Mouse (Mus musculus) intestine, embryonic 14.5 days (tissue): Measurements from ENCODE around the gene Nrros. TPM values are rescaled to one million over a fixed set of nuclear protein-coding genes. Genes with fewer than 3 reads are reported as not detected.
A peak's percentile ranks its signal among the peaks of the same experiment; 100 is the strongest.

Experiments used
- ATAC-seq: fragments of 200-750 bp; cut with Nextera tagmentation; replicated peaks from 2 replicates; pipeline ENCODE4 v1.8.0; 2017; ENCODE audit warnings: low read depth, moderate number of reproducible peaks, moderate TSS enrichment, moderate library complexity; ENCODE audit not compliant: low FRiP score, low TSS enrichment
- DNase-seq: peaks from one replicate; pipeline ENCODE4 v3.0.0-alpha.2; 2018; ENCODE audit warnings: low spot score
- H3K27ac ChIP-seq: fragments of 300-500 bp; sonication (generic); 2 replicates; pipeline ENCODE4 v1.5.1; 2014; ENCODE audit warnings: low read depth, mild to moderate bottlenecking, control low read depth
- H3K27me3 ChIP-seq: fragments of 300-500 bp; sonication (generic); replicated peaks from 2 replicates; pipeline ENCODE4 v1.6.1; 2014; ENCODE audit warnings: low read length, control low read depth; ENCODE audit not compliant: control insufficient read depth, insufficient read depth
- H3K36me3 ChIP-seq: fragments of 300-500 bp; sonication (generic); 2 replicates; pipeline ENCODE4 v1.6.1; 2014; ENCODE audit warnings: low read length, control low read depth; ENCODE audit not compliant: control insufficient read depth, insufficient read depth
- H3K4me1 ChIP-seq: fragments of 300-500 bp; sonication (generic); replicated peaks from 2 replicates; pipeline ENCODE4 v1.6.1; 2014; ENCODE audit warnings: low read length, control low read depth, mixed read lengths; ENCODE audit not compliant: control insufficient read depth, insufficient read depth
- H3K4me2 ChIP-seq: fragments of 300-500 bp; sonication (generic); 2 replicates; pipeline ENCODE4 v1.6.1; 2014; ENCODE audit warnings: low read length
- H3K4me3 ChIP-seq: fragments of 300-500 bp; sonication (generic); 2 replicates; pipeline ENCODE4 v1.5.1; 2014; ENCODE audit warnings: low read depth, low read length, control low read depth, mixed read lengths
- H3K9ac ChIP-seq: fragments of 300-500 bp; sonication (generic); 2 replicates; pipeline ENCODE4 v1.6.1; 2014; ENCODE audit warnings: mild to moderate bottlenecking, low read length
- H3K9me3 ChIP-seq: fragments of 300-500 bp; sonication (generic); 2 replicates; pipeline ENCODE4 v1.6.1; 2016; ENCODE audit warnings: low read length, control low read depth; ENCODE audit not compliant: control insufficient read depth
- WGBS: fragments of 180-500 bp; shearing (Covaris S2); extraction: QIAGEN DNeasy Blood & Tissue Kit; methylation state at CpG from one replicate; pipeline ENCODE4 v1.1.7; 2014; 5-methylcytosine and 5-hydroxymethylcytosine counted together
- polyA plus RNA-seq: library from polyadenylated mRNA; unstranded; fragments of >200 nt; fragmentation: Nextera tagmentation; extraction: Ambion mirVana; gene quantifications from 2 replicates; pipeline ENCODE4 v1.2.1, GENCODE M21; 2014

Gene Nrros
- polyA plus RNA-seq, 1 experiment from 2014 or later, result 15.7 TPM

DNA sequence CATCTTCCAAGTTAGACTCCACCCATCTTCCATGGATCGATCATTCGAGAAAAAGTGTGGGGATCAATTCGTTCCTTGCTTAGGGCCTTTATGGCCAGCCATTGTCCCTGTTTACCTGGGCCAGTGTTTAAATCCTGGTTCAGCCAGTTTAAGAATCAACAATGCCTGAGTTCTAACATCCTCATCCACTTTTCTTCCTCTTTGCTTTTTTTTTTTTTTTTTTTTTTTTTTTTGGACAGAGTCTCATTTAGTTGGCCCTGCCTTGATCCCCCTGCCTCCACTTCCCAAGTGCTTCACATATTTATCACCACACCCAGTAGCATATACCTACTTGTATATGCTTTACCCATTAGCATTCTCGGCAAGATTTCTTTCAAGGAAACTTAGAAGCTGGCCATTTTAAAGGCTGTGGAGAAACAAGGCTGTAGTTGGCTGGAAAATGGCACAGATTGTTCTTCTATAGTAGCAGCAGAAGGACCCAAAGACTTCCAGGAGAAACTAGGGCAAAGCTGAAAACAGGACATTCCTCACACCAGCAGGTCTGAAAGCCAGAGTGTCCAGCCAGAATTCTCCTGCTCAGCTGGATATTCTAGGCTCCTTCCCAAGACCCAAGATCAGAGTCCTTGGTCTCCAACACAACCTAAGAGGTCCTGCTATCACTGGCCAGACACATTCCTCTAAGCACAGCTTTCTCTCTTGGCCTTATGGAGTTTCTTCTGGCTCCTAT is 2.6 kb upstream of the Nrros start:
- 91% methylated on average over 4 of the region's 4 CpGs for WGBS
- Histone ChIP-seq H3K9ac (no peak overlapping the region), H3K4me1 (peaks cover 4% of the 10 kb centered on the region; the same call in 1 of the 2 replicates), H3K4me2 (no peak overlapping the region), H3K4me3 (no peak overlapping the region), H3K9me3 (no peaks in the 10 kb centered on the region), H3K27me3 (0 out of 2 replicates have a peak, but pooled peaks cover 3% of the 10 kb centered on the region), H3K27ac (no peak overlapping the region), H3K36me3 (no peaks in the 10 kb centered on the region)
- ATAC-seq (no peak), DNase-seq (no peak)

DNA sequence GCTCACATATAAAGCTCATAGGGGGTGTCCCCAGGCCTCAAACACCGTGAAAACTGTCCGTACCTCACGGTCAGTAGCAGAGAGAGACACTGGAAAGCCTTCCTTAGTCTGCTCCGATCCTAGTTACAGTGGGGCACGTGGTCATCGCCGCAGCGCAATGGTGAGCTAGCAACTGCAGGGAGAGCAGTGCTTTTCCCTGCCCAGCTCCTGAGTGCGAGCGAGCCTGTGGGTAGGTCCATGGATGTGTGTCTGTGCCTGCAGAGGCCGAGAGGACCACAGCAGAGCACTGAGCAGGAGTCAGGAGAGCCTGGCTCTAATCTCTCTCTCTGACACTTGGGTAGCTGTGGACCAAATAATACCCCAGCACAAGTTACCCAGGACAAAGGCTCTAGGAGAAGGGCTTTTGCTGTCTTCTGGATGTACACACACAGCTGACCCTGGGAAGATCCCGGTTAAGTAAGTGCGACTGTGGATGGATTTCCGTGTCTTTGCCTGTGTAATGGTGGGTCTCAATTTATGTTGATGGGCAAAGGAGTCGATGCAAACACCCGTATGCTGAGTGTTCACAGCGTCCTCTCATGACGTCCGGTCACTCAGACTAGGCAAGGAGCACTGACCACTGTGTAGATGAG is 882 bp downstream of the Nrros start:
- 68% methylated on average over 19 of the region's 19 CpGs for WGBS
- peak overlapping the region; percentile 31 for H3K4me3 ChIP-seq
- H3K4me1 ChIP-seq, result peaks cover 4% of the 10 kb centered on the region; the same call in 1 of the 2 replicates
- DNase-seq, result no peak
- H3K9ac ChIP-seq, result 0 out of 2 replicates have a peak overlapping the region, but pooled peaks have one; percentile 11
- no peak for ATAC-seq
- no peak overlapping the region for H3K27ac ChIP-seq
- H3K9me3 ChIP-seq, result no peaks in the 10 kb centered on the region
- H3K4me2 ChIP-seq, result peak overlapping the region; percentile 55
- H3K36me3 ChIP-seq, result no peaks in the 10 kb centered on the region
- H3K27me3 ChIP-seq, result 0 out of 2 replicates have a peak, but pooled peaks cover 3% of the 10 kb centered on the region

DNA sequence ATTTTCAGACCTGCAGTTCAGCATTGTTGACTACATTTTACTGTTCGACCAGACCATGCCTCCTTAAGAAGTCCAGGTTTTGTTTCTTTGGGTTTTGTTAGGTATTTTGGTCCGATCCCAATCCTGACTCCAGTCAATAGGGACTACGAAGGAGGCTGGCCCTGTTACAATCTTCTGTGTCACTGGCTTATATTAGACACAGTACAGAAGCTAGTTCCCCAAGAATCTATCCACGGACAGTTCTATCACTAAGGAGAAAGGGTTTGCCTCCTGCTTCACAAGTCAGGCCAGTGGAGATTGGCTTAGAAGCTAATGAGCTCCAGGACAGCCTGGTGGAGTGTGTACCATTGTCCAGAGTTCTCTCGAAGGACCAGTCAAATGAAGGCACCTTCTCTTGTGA is 1.5 kb downstream of the Nrros start:
- peaks cover 4% of the 10 kb centered on the region; the same call in 1 of the 2 replicates for H3K4me1 ChIP-seq
- no peak overlapping the region for H3K4me3 ChIP-seq
- WGBS, result 84% methylated on average over 5 of the region's 5 CpGs
- ATAC-seq (no peak), DNase-seq (no peak)
- H3K4me2 ChIP-seq, result peak overlapping the region; percentile 55; the same call in 1 of the 2 replicates
- 0 out of 2 replicates have a peak, but pooled peaks cover 3% of the 10 kb centered on the region for H3K27me3 ChIP-seq
- no peak overlapping the region for H3K9ac ChIP-seq
- H3K36me3 ChIP-seq, result no peaks in the 10 kb centered on the region
- H3K9me3 ChIP-seq, result no peaks in the 10 kb centered on the region
- no peak overlapping the region for H3K27ac ChIP-seq

DNA sequence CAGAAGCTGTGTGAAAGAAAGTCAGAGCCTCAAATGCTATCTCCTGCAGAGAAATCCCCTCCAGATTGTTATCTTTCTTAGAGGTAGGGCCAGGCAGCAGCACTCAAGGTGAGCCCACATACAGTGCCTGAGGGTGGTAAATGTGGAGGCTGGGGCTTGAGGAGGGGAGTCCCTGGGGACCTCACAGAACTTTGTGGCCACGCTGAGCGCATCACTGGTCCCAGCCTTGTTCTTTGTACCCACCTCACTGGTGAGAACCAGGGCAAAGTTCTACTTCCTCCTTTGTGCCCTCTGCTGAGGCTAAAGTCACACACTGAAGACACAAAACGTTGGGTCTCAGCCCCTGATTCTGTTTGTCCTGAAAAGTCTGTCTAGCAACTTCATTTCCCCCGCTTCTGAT is 2.0 kb downstream of the Nrros start:
- no peak overlapping the region for H3K9ac ChIP-seq
- ATAC-seq (no peak), DNase-seq (no peak)
- H3K4me3 ChIP-seq, result no peak overlapping the region
- 69% methylated on average over 4 of the region's 4 CpGs for WGBS
- H3K27me3 ChIP-seq, result 0 out of 2 replicates have a peak, but pooled peaks cover 3% of the 10 kb centered on the region
- no peak overlapping the region for H3K4me2 ChIP-seq
- H3K9me3 ChIP-seq, result no peaks in the 10 kb centered on the region
- H3K36me3 ChIP-seq, result no peaks in the 10 kb centered on the region
- H3K4me1 ChIP-seq, result peaks cover 4% of the 10 kb centered on the region; the same call in 1 of the 2 replicates
- H3K27ac ChIP-seq, result no peak overlapping the region

DNA sequence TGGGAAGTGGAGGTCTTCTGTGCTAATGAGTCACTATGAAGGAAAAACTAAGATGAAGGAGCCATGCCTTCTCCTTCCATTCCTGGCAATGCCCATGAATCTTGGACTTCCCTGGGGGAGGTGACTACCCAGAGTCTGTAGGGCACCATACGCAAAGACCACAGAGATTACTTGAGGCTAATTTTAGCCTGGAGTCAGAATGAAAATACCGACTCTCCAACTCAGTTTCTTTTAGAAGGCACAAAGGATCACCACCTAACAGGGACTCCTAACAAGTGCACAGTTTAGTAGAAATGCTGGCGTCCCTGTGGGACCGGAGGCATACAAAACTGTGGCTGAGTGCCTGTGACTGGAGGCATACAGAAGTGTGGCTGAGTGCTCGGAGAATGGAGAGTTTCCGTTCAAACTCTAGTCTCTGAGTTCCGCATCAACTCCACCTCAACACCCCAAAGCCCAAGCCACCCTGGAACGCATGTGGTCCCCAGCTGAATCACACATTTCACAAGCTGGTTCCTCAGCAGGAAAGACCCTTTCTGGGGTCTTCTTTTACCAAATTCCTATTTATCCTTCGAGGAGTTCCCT is 4.6 kb downstream of the Nrros start:
- no peak overlapping the region for H3K9ac ChIP-seq
- no peak for ATAC-seq
- H3K4me3 ChIP-seq, result no peak overlapping the region
- H3K9me3 ChIP-seq, result no peaks in the 10 kb centered on the region
- WGBS, result 90% methylated on average over 9 of the region's 9 CpGs
- no peak overlapping the region for H3K4me2 ChIP-seq
- DNase-seq, result no peak
- H3K27ac ChIP-seq, result no peak overlapping the region
- no peaks in the 10 kb centered on the region for H3K36me3 ChIP-seq
- peaks cover 4% of the 10 kb centered on the region; the same call in 1 of the 2 replicates for H3K4me1 ChIP-seq
- 0 out of 2 replicates have a peak, but pooled peaks cover 3% of the 10 kb centered on the region for H3K27me3 ChIP-seq

DNA sequence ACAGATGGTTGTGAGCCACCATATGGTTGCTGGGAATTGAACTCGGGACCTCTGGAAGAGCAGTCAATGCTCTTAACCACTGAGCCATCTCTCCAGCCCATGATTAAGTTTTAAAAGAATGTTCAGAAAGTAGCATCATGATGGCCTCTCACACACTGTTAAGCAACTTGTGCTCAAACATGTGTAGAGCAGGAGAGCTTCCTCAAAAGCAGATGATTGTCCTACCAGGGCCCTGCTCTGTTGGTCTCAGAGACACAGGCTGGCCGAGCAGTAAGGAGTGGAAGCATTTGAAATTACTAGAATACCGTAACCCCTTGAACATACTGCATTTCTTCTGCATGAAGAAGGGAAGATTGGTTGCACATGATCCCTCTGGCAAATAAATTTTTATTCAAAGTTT is 6.4 kb downstream of the Nrros start:
- 89% methylated on average over 3 of the region's 3 CpGs for WGBS

DNA sequence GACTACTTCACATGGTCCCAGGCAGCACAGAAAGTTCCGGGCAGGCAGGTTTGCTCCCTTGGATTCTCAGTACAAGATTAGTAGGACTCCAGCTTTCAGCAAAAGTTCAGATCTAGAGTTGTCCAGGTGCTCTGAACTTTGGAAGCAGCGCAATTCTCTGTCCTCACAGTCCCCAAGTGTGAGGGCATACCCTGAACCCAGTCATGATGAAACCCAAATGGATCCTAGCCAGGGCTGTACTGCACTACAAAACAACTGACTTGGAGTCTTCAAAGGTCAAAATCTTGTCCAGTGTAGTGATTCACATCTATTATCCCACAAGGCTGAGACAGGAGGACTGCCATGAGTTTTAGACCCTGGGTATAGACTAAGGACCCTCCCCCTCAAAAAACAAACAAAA is 8.0 kb downstream of the Nrros start:
- 81% methylated on average over 2 of the region's 2 CpGs for WGBS
- no peak for DNase-seq

More for the DNA sequence above, 6.4 kb downstream of the Nrros start:
- no peaks in the 10 kb centered on the region for H3K27me3 ChIP-seq
- DNase-seq (no peak), ATAC-seq (no peak)
- no peak overlapping the region for H3K4me3 ChIP-seq
- H3K27ac ChIP-seq, result no peak overlapping the region
- H3K36me3 ChIP-seq, result no peaks in the 10 kb centered on the region
- no peak overlapping the region for H3K9ac ChIP-seq
- H3K4me2 ChIP-seq, result no peak overlapping the region
- H3K9me3 ChIP-seq, result no peaks in the 10 kb centered on the region
- H3K4me1 ChIP-seq, result no peaks in the 10 kb centered on the region

DNA sequence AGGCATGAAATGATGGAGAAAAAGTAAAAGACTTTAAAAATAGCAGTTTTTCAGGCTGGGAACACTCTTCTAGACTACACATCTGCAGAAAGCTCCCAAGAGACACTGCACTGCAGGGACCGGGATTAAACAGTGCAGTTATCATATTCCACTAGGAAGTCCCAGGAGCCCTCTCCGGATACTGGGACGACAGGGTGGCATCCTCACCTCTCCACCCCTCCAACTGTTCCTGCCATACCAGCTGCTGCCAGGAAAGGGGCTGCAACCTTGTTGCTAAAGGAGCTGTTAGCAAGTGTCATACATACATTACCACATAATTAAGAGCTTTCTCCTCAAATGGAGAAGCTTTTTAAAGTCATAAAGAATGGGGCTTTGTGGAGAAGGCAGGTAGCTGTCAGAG is 8.7 kb downstream of the Nrros start:
- ATAC-seq (no peak), DNase-seq (no peak)
- H3K9ac ChIP-seq, result no peak overlapping the region
- no peak overlapping the region for H3K4me2 ChIP-seq
- H3K36me3 ChIP-seq, result no peaks in the 10 kb centered on the region
- H3K9me3 ChIP-seq, result no peaks in the 10 kb centered on the region
- no peaks in the 10 kb centered on the region for H3K4me1 ChIP-seq
- no peaks in the 10 kb centered on the region for H3K27me3 ChIP-seq
- WGBS, result 35% methylated on average over 3 of the region's 3 CpGs
- no peak overlapping the region for H3K4me3 ChIP-seq
- H3K27ac ChIP-seq, result no peak overlapping the region

More for the DNA sequence above, 8.0 kb downstream of the Nrros start:
- no peaks in the 10 kb centered on the region for H3K4me1 ChIP-seq
- no peak overlapping the region for H3K9ac ChIP-seq
- no peaks in the 10 kb centered on the region for H3K9me3 ChIP-seq
- no peak overlapping the region for H3K4me3 ChIP-seq
- no peak for ATAC-seq
- H3K27me3 ChIP-seq, result no peaks in the 10 kb centered on the region
- no peaks in the 10 kb centered on the region for H3K36me3 ChIP-seq
- no peak overlapping the region for H3K4me2 ChIP-seq
- no peak overlapping the region for H3K27ac ChIP-seq
